Mouse (Mus musculus): ENCODE results near the gene Mkln1. TPM values are rescaled to one million over a fixed set of nuclear protein-coding genes. Genes with fewer than 3 reads are reported as not detected.

Gene Mkln1
- total RNA-seq (2014; rRNA removed; ENCODE audit: low replicate concordance) (79.9 and 113 TPM in 2 replicates), polyA plus RNA-seq (2015; fragmentation: Nextera tagmentation; extraction: Ambion mirVana) (203 and 217 TPM in 2 replicates)

GRCm38 (mm10) chr6:31398431-31399205 is at the start of gene Mkln1:
TSS of gene Mkln1 (plus strand) at chr6:31398735.
- Histone ChIP-seq H3K27me3 (ENCODE audit: control insufficient read depth, insufficient read depth, low read length) (no peaks in the 10 kb centered on the region), H3K4me1 (ENCODE audit: control insufficient read depth, insufficient read depth) (peaks cover 27% of the 10 kb centered on the region), H3K9me3 (replicated peaks; ENCODE audit: control insufficient read depth, low read length) (no peaks in the 10 kb centered on the region), H3K9ac (replicated peaks; ENCODE audit: low read depth, low read length) (peak within 1 kb of the TSS; percentile 97), H3K4me3 (ENCODE audit: low read depth, low read length) (peak within 1 kb of the TSS; percentile 98), H3K27ac (ENCODE audit: low read depth) (peak within 1 kb of the TSS; percentile 96), H3K4me2 (ENCODE audit: low read depth, low read length) (peak within 1 kb of the TSS; percentile 95), H3K36me3 (replicated peaks; ENCODE audit: control insufficient read depth, insufficient read depth, low read length) (no peaks in the 10 kb centered on the region)
- ATAC-seq (ENCODE audit: insufficient read depth, low read depth) (peak; percentile 98), DNase-seq (ENCODE audit: low spot score) (peak; percentile 89)
- WGBS, result under 1% methylated on average over 52 of the region's 65 CpGs
- TF ChIP-seq CTCF (IDR thresholded peaks at IDR 0.05; ENCODE audit: low read depth) (0 out of 2 replicates have a peak, but pooled peaks have one; percentile 3), EP300 (IDR thresholded peaks at IDR 0.05; ENCODE audit: low read depth) (no peak)

DNA sequence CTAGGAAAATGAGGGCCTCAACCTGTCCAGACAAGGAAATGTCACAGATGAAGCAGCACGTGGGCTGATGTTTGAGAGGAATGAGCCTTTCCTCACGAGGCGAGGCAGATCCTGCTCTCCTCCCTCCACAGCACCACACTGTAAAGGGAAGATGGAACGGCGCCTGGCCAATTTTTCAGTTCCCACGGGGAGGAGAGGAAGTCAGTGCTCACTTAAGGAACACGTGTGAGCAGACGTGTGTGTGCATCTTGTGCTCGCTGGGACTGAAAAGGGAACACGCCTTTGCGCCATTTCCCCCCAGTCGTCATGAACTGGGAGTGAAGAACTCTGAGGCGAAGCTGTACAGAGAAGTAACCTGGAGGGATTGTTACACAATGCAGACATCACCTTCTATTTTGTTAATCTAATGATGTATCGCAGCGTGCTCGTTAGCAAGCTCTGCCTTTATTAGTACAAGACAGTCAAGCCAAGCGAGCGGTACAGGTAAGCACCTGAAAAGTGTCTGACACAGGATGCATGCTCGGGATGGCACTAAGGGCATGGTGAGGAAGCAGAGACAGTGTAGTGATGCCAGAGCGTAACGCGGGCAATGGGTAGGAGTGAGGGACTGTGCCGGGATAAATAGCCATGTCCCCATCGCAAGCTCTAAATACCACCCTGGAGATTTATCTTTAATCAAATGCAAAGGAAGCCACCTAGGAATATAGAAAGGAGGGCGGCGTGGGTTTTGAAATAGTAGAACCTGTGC is 41.9 kb upstream of the Mkln1 start:
- H3K9me3 ChIP-seq (replicated peaks; ENCODE audit: control insufficient read depth, low read length), result no peaks in the 10 kb centered on the region
- H3K36me3 ChIP-seq (replicated peaks; ENCODE audit: control insufficient read depth, insufficient read depth, low read length), result no peaks in the 10 kb centered on the region
- no peak for ATAC-seq (ENCODE audit: insufficient read depth, low read depth)
- H3K27ac ChIP-seq (ENCODE audit: low read depth), result no peak overlapping the region
- DNase-seq (ENCODE audit: low spot score), result no peak
- H3K27me3 ChIP-seq (ENCODE audit: control insufficient read depth, insufficient read depth, low read length), result no peaks in the 10 kb centered on the region
- no peak overlapping the region for H3K4me2 ChIP-seq (ENCODE audit: low read depth, low read length)
- H3K4me1 ChIP-seq (ENCODE audit: control insufficient read depth, insufficient read depth), result no peaks in the 10 kb centered on the region
- no peak overlapping the region for H3K9ac ChIP-seq (replicated peaks; ENCODE audit: low read depth, low read length)
- no peak for TF ChIP-seq CTCF (IDR thresholded peaks at IDR 0.05; ENCODE audit: low read depth)
- no peak for TF ChIP-seq EP300 (IDR thresholded peaks at IDR 0.05; ENCODE audit: low read depth)
- WGBS, result 85% methylated on average over 26 of the region's 26 CpGs
- H3K4me3 ChIP-seq (ENCODE audit: low read depth, low read length), result no peak overlapping the region

DNA sequence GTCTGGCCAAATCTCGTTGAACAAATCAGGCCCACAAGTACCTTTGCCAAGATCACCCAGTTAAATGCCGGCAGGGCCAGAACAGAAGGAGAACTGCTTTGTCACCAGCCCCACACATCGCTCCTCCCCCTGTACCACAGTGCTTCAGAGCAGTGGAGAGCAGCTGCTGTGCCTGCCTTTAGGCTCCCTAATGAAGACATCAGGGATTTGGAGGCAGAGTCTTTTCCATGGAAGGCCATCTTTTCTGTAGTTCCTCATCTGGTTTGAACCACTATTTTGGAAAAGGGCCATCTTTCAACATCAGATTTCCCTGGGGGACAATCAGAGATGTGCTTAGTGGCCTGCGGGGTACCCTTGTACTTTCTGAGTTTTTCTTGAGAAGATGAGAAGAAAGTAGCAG is 41.2 kb upstream of the Mkln1 start:
- Histone ChIP-seq H3K9me3 (replicated peaks; ENCODE audit: control insufficient read depth, low read length) (no peaks in the 10 kb centered on the region), H3K9ac (replicated peaks; ENCODE audit: low read depth, low read length) (no peak overlapping the region), H3K27me3 (ENCODE audit: control insufficient read depth, insufficient read depth, low read length) (no peaks in the 10 kb centered on the region), H3K27ac (ENCODE audit: low read depth) (no peak overlapping the region), H3K4me3 (ENCODE audit: low read depth, low read length) (no peak overlapping the region), H3K36me3 (replicated peaks; ENCODE audit: control insufficient read depth, insufficient read depth, low read length) (no peaks in the 10 kb centered on the region), H3K4me1 (ENCODE audit: control insufficient read depth, insufficient read depth) (no peaks in the 10 kb centered on the region), H3K4me2 (ENCODE audit: low read depth, low read length) (no peak overlapping the region)
- ATAC-seq (ENCODE audit: insufficient read depth, low read depth), result no peak
- no peak for TF ChIP-seq EP300 (IDR thresholded peaks at IDR 0.05; ENCODE audit: low read depth)
- TF ChIP-seq CTCF (IDR thresholded peaks at IDR 0.05; ENCODE audit: low read depth), result no peak
- DNase-seq (ENCODE audit: low spot score), result no peak
- WGBS, result 57% methylated on average over 4 of the region's 4 CpGs

GRCm38 (mm10) chr6:31362617-31363016 is 35.9 kb upstream of the Mkln1 start:
- no peak overlapping the region for H3K4me3 ChIP-seq (ENCODE audit: low read depth, low read length)
- peaks cover 6% of the 10 kb centered on the region; the same call in 1 of the 2 replicates for H3K4me1 ChIP-seq (ENCODE audit: control insufficient read depth, insufficient read depth)
- H3K9me3 ChIP-seq (replicated peaks; ENCODE audit: control insufficient read depth, low read length), result no peaks in the 10 kb centered on the region
- WGBS, result 41% methylated on average over 11 of the region's 11 CpGs
- TF ChIP-seq EP300 (IDR thresholded peaks at IDR 0.05; ENCODE audit: low read depth) (no peak), CTCF (IDR thresholded peaks at IDR 0.05; ENCODE audit: low read depth) (no peak)
- no peaks in the 10 kb centered on the region for H3K27me3 ChIP-seq (ENCODE audit: control insufficient read depth, insufficient read depth, low read length)
- no peaks in the 10 kb centered on the region for H3K36me3 ChIP-seq (replicated peaks; ENCODE audit: control insufficient read depth, insufficient read depth, low read length)
- no peak overlapping the region for H3K4me2 ChIP-seq (ENCODE audit: low read depth, low read length)
- 0 out of 2 replicates have a peak, but pooled peaks have one; percentile 27 for ATAC-seq (ENCODE audit: insufficient read depth, low read depth)
- H3K9ac ChIP-seq (replicated peaks; ENCODE audit: low read depth, low read length), result no peak overlapping the region
- DNase-seq (ENCODE audit: low spot score), result no peak
- H3K27ac ChIP-seq (ENCODE audit: low read depth), result no peak overlapping the region

DNA sequence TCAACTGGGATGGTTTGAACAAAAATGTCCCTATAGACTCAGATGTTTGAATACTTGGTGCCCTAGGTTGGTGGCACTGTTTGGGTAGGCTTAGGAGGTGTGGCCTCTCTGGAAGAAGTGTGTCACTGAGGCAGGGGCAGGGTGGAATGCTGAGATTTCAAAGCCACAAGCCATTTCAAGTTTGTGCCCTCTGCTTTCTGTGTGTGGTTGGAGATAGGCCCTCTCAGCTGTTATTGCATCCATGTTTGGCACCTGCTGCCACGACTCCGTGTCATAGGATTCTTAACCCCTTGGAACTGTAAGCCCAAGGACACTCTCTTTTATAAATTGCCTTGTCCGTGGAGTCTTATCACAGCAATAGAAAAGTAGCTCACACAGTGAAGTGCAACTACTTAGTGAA is 34.1 kb upstream of the Mkln1 start:
- H3K4me1 ChIP-seq (ENCODE audit: control insufficient read depth, insufficient read depth), result peaks cover 6% of the 10 kb centered on the region; the same call in 1 of the 2 replicates
- WGBS, result 63% methylated on average over 3 of the region's 3 CpGs
- TF ChIP-seq CTCF (IDR thresholded peaks at IDR 0.05; ENCODE audit: low read depth) (no peak), EP300 (IDR thresholded peaks at IDR 0.05; ENCODE audit: low read depth) (no peak)
- no peaks in the 10 kb centered on the region for H3K9me3 ChIP-seq (replicated peaks; ENCODE audit: control insufficient read depth, low read length)
- H3K9ac ChIP-seq (replicated peaks; ENCODE audit: low read depth, low read length), result no peak overlapping the region
- no peak overlapping the region for H3K4me2 ChIP-seq (ENCODE audit: low read depth, low read length)
- no peak overlapping the region for H3K27ac ChIP-seq (ENCODE audit: low read depth)
- no peak overlapping the region for H3K4me3 ChIP-seq (ENCODE audit: low read depth, low read length)
- no peak for DNase-seq (ENCODE audit: low spot score)
- no peaks in the 10 kb centered on the region for H3K36me3 ChIP-seq (replicated peaks; ENCODE audit: control insufficient read depth, insufficient read depth, low read length)
- no peak for ATAC-seq (ENCODE audit: insufficient read depth, low read depth)
- no peaks in the 10 kb centered on the region for H3K27me3 ChIP-seq (ENCODE audit: control insufficient read depth, insufficient read depth, low read length)

All from heart, postnatal 0 days (tissue).